Mouse (Mus musculus) bone marrow, adult 2 months (tissue): ENCODE results near the gene Smim17.

ENCODE experiments used
- CTCF ChIP-seq: fragments of 200-500 bp; IDR thresholded peaks from 2 replicates; pipeline ENCODE4 v1.5.1; 2011; ENCODE audit warnings: low read length, control low read depth; ENCODE audit not compliant: control insufficient read depth, insufficient read depth
- POLR2A ChIP-seq: fragments of 200-500 bp; IDR thresholded peaks from 2 replicates; pipeline ENCODE4 v1.6.1; 2011; ENCODE audit warnings: low read depth, mild to moderate bottlenecking, control low read depth, low read length, borderline replicate concordance; ENCODE audit not compliant: control insufficient read depth

DNA sequence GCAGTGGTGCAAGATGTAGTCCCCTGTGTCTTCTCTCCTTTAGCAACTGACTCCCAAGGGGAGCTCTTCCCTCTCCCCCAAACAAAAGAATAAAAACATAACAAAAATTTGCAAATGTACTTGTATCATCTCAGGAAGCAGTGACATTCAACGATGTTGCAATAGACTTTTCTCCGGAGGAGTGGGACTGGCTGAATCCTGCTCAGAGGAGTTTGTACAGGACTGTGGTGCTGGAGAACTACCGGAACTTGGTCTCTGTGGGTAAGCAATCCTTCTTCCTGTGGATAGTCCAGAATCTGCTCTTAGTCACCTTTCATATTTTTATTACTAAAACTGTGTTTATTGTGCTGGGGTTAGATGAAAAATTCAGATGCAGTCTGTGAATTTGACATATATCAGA, 25.5 kb upstream of the Smim17 start:
- TF ChIP-seq POLR2A (no peak), CTCF (no peak)
